Mouse (Mus musculus) left cerebral cortex, adult 9 months (tissue): Measurements from ENCODE around the gene Zfp28.

Experiments
- DNase-seq, 2 experiments: peaks; one replicate each; pipeline ENCODE4 v3.0.0; 2022; ENCODE audit warnings: low spot score in 2 of 2

The Zfp28 gene

GRCm38 (mm10) chr7:6397996-6398975 lies 15.2 kb downstream of the Zfp28 start, which contains the start of gene Smim17:
Gene Smim17 (plus strand): TSS chr7:6398715.
- DNase-seq, result peak; percentile 53 to 78

- peak in 1 of 2 experiments; percentile 73 for DNase-seq
These were observed 26.9 kb downstream of the Zfp28 start, which contains the start of gene Gm20715 for GRCm38 (mm10) chr7:6410043-6410442. Gene Gm20715 (plus strand): TSS chr7:6410277.

- peak in 1 of 2 experiments; percentile 28 for DNase-seq
These were observed 31.7 kb downstream of the Zfp28 start for GRCm38 (mm10) chr7:6414626-6415441.

GRCm38 (mm10) chr7:6415442-6415787 lies 32.3 kb downstream of the Zfp28 start:
- DNase-seq, result no peak

GRCm38 (mm10) chr7:6419894-6420293 lies 36.8 kb downstream of the Zfp28 start:
- peak in 1 of 2 experiments; percentile 40 for DNase-seq

GRCm38 (mm10) chr7:6429381-6429780 lies 46.3 kb downstream of the Zfp28 start:
- DNase-seq, result no peak

GRCm38 (mm10) chr7:6430342-6430741 lies 47.2 kb downstream of the Zfp28 start:
- DNase-seq, result no peak

GRCm38 (mm10) chr7:6438388-6438787 lies 55.3 kb downstream of the Zfp28 start, which contains the start of gene Olfr1344:
Gene Olfr1344 (plus strand): TSS chr7:6438688.
- DNase-seq, result no peak

- no peak for DNase-seq
These were observed 58.1 kb downstream of the Zfp28 start for GRCm38 (mm10) chr7:6441173-6441572.
